Mouse (Mus musculus): ENCODE results near the gene Gpbar1. TPM values are rescaled to one million over a fixed set of nuclear protein-coding genes. Genes with fewer than 3 reads are reported as not detected.

Gpbar1 gene
- polyA plus RNA-seq, 1 experiment, result 1.3 TPM

DNA sequence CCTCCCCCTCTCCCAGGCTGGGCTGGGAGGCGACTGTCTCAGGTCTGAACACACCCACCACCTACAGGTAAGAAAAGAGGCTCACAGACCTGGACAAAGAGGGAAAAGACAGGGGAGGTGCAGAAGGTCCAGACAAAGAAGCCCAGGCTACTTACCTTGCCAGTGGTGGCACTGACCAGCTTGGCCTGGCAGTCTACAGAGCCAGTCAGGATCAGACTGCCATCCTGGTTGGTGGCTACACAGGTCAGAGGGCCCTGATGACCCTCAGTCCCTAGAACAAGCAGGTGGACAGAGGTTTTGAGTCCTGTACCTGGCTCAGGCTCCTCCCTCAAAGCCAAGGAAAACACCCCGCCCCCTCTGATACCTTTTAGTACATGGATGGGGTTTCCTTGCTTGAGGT is 3.0 kb downstream of the Gpbar1 start:
- H3K4me1 ChIP-seq (replicated peaks; ENCODE audit: control insufficient read depth, insufficient read depth, low read length), result peaks cover 9% of the 10 kb centered on the region
- TF ChIP-seq CTCF (IDR thresholded peaks at IDR 0.05; ENCODE audit: borderline replicate concordance, control insufficient read depth, extremely low read depth, insufficient read depth, low read length, poor library complexity) (no peak), POLR2A (IDR thresholded peaks at IDR 0.05; ENCODE audit: control insufficient read depth, extremely low read depth, insufficient read depth, low read length, poor library complexity) (no peak)
- DNase-seq, result no peak
- H3K27ac ChIP-seq (ENCODE audit: control insufficient read depth, insufficient read depth, low read length), result no peak overlapping the region
- H3K36me3 ChIP-seq (ENCODE audit: control insufficient read depth, insufficient read depth, low read length), result no peaks in the 10 kb centered on the region
- H3K27me3 ChIP-seq (ENCODE audit: control insufficient read depth, insufficient read depth, low read length), result no peaks in the 10 kb centered on the region
- no peak overlapping the region for H3K4me3 ChIP-seq (ENCODE audit: control insufficient read depth, insufficient read depth, low read length)
- WGBS, result 96% methylated on average over 2 of the region's 2 CpGs

GRCm38 (mm10) chr1:74281886-74282285 is 3.5 kb downstream of the Gpbar1 start:
- 96% methylated on average over 8 of the region's 8 CpGs for WGBS
- no peaks in the 10 kb centered on the region for H3K36me3 ChIP-seq (ENCODE audit: control insufficient read depth, insufficient read depth, low read length)
- no peak overlapping the region for H3K27ac ChIP-seq (ENCODE audit: control insufficient read depth, insufficient read depth, low read length)
- TF ChIP-seq CTCF (IDR thresholded peaks at IDR 0.05; ENCODE audit: borderline replicate concordance, control insufficient read depth, extremely low read depth, insufficient read depth, low read length, poor library complexity), result no peak
- no peak for TF ChIP-seq POLR2A (IDR thresholded peaks at IDR 0.05; ENCODE audit: control insufficient read depth, extremely low read depth, insufficient read depth, low read length, poor library complexity)
- H3K27me3 ChIP-seq (ENCODE audit: control insufficient read depth, insufficient read depth, low read length), result no peaks in the 10 kb centered on the region
- peaks cover 9% of the 10 kb centered on the region for H3K4me1 ChIP-seq (replicated peaks; ENCODE audit: control insufficient read depth, insufficient read depth, low read length)
- DNase-seq, result no peak
- no peak overlapping the region for H3K4me3 ChIP-seq (ENCODE audit: control insufficient read depth, insufficient read depth, low read length)

DNA sequence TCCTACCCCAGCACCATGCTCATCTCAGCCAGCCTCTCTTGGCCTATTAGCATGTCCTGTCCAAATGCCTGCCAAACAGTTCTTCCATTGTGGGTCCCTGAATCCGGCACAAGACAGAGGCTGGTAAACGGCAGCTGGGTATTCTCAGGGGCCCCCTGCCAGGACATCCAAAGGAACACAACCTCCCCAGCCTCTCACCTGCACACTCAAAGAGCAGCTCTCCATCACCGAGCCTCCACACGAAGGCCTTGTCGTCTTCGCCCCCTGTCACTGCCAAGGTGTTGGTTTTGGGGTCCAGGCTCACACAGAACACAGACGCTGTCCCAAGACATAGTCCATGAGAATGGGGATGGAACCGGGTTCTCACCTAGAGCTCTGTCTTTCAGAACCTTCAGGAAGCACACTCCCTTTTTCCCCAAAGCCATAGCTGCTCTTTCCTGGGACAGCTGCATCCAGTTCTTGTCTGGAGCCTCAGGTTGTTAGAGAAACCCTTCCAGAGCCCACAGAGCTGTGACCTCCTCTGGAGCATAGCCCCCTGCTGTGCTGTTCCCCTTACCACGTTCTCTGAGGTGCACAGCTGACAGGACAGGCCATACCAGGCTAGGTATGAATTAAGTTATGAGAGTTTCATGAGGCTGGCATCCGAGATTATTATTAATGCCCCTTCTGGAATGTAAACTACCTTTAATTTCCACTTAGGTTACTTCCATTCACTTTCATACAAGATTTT is 4.7 kb downstream of the Gpbar1 start:
- no peak overlapping the region for H3K4me3 ChIP-seq (ENCODE audit: control insufficient read depth, insufficient read depth, low read length)
- no peaks in the 10 kb centered on the region for H3K36me3 ChIP-seq (ENCODE audit: control insufficient read depth, insufficient read depth, low read length)
- H3K27ac ChIP-seq (ENCODE audit: control insufficient read depth, insufficient read depth, low read length), result no peak overlapping the region
- no peaks in the 10 kb centered on the region for H3K27me3 ChIP-seq (ENCODE audit: control insufficient read depth, insufficient read depth, low read length)
- WGBS, result 97% methylated on average over 10 of the region's 10 CpGs
- TF ChIP-seq POLR2A (IDR thresholded peaks at IDR 0.05; ENCODE audit: control insufficient read depth, extremely low read depth, insufficient read depth, low read length, poor library complexity) (no peak), CTCF (IDR thresholded peaks at IDR 0.05; ENCODE audit: borderline replicate concordance, control insufficient read depth, extremely low read depth, insufficient read depth, low read length, poor library complexity) (no peak)
- DNase-seq, result no peak
- peaks cover 9% of the 10 kb centered on the region for H3K4me1 ChIP-seq (replicated peaks; ENCODE audit: control insufficient read depth, insufficient read depth, low read length)

DNA sequence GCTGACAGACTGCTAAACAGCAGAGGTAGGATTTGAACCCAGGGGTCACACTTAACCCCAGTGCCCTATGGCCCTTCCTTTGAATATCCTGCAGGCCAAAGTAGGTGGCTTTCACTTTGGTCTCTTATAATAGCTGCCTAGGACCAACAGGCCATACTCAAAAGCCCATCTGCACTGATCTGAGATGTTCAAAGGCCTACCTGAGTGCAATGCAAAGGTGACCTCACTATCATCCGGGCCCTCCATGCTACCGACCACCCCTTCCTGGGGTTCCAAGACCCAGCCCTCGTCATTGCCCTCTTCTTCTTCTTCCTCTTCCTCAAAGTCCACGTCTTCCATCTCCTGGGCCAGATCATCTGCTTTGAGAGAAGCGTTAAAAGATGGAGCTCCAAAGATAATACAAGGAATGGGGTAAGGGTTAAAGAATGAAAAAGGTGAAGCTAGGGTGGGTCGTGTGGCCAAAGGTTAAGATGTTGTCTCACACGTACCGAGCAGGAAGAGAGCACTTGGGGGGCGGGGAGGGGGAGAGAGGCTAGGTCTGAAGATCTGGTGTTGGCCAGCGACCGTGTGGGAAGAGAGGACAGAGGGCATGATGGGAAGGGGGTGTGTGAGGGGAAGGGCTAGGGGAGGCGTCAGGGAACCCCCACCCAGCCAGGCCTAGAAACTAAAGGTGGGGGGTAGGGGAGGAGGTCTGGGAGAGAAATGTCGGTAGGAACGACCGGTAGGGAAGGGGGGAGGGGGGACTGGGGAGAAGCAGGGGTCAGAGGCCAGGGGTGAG is 5.5 kb downstream of the Gpbar1 start:
- Histone ChIP-seq H3K27me3 (ENCODE audit: control insufficient read depth, insufficient read depth, low read length) (no peaks in the 10 kb centered on the region), H3K4me3 (ENCODE audit: control insufficient read depth, insufficient read depth, low read length) (peak overlapping the region; percentile 59), H3K27ac (ENCODE audit: control insufficient read depth, insufficient read depth, low read length) (no peak overlapping the region), H3K4me1 (replicated peaks; ENCODE audit: control insufficient read depth, insufficient read depth, low read length) (peaks cover 9% of the 10 kb centered on the region), H3K36me3 (ENCODE audit: control insufficient read depth, insufficient read depth, low read length) (no peaks in the 10 kb centered on the region)
- 8% methylated on average over 15 of the region's 15 CpGs for WGBS
- DNase-seq, result peak; percentile 68
- TF ChIP-seq POLR2A (IDR thresholded peaks at IDR 0.05; ENCODE audit: control insufficient read depth, extremely low read depth, insufficient read depth, low read length, poor library complexity) (no peak), CTCF (IDR thresholded peaks at IDR 0.05; ENCODE audit: borderline replicate concordance, control insufficient read depth, extremely low read depth, insufficient read depth, low read length, poor library complexity) (no peak)

DNA sequence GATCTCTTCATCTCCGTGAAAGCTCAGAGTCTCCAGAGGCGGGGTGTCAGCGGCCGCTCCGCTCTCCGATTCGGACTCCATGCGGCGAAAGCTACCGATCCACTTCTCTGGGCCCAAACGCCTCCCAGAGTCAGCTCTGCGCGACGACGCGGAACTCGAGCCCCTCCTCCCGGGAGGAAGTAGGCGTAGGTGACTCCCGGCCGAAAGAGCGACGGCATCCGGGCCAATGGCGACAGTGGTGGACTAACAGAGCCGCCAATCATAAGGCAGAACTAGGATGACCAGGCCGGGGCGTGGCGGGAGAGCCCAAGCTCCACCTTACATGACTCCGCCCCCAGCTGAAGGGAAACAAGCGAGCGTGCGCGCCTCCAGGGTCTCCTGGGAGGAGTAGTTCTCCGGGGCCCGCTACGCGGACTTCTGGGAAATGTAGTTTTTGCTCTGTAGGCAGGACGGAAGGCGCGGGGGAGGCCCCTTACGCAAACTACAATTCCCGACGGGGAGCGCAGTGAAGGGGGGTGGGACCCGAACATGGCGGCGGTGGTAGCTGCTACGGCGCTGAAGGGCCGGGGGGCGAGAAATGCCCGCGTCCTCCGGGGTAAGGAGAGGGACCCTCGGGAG is 6.3 kb downstream of the Gpbar1 start, which contains the start of the genes Aamp and Pnkd:
Gene Aamp (minus strand): TSS at position 196 of the 618 bp plus-strand sequence.
Gene Pnkd (plus strand): TSS at position 388 of the 618 bp plus-strand sequence.
- under 1% methylated on average over 56 of the region's 56 CpGs for WGBS
- Histone ChIP-seq H3K36me3 (ENCODE audit: control insufficient read depth, insufficient read depth, low read length) (no peaks in the 10 kb centered on the region), H3K27me3 (ENCODE audit: control insufficient read depth, insufficient read depth, low read length) (no peaks in the 10 kb centered on the region), H3K27ac (ENCODE audit: control insufficient read depth, insufficient read depth, low read length) (no peak within 1 kb of the TSS), H3K4me3 (ENCODE audit: control insufficient read depth, insufficient read depth, low read length) (peak within 1 kb of the TSS; percentile 59), H3K4me1 (replicated peaks; ENCODE audit: control insufficient read depth, insufficient read depth, low read length) (peaks cover 9% of the 10 kb centered on the region)
- DNase-seq, result peak; percentile 100
- peak; percentile 69; the same call in 1 of the 2 replicates for TF ChIP-seq CTCF (IDR thresholded peaks at IDR 0.05; ENCODE audit: borderline replicate concordance, control insufficient read depth, extremely low read depth, insufficient read depth, low read length, poor library complexity)
- TF ChIP-seq POLR2A (IDR thresholded peaks at IDR 0.05; ENCODE audit: control insufficient read depth, extremely low read depth, insufficient read depth, low read length, poor library complexity), result peak; percentile 41; the same call in 1 of the 2 replicates

All from thymus, adult 2 months (tissue).